Mouse (Mus musculus) hindbrain, embryonic 11.5 days (tissue): ENCODE measurements around the gene Ffar2. TPM values are rescaled to one million over a fixed set of nuclear protein-coding genes. Genes with fewer than 3 reads are reported as not detected.
"Not testable (repeated sequence)": the region's sequence is repeated elsewhere in the genome, so short reads cannot be mapped to it uniquely, and the experiment has no call there.

ENCODE experiments used
- ATAC-seq: fragments of 200-750 bp; cut with Nextera tagmentation; 2 replicates; pipeline ENCODE4 v1.8.0; 2017; ENCODE audit warnings: mild to moderate bottlenecking, moderate TSS enrichment, moderate library complexity; ENCODE audit not compliant: low FRiP score
- DNase-seq: peaks from one replicate; pipeline ENCODE4 v3.0.0-alpha.2; 2015; ENCODE audit warnings: low spot score
- H3K27ac ChIP-seq: fragments of 300-500 bp; sonication (generic); 2 replicates; pipeline ENCODE4 v1.5.1; 2014; ENCODE audit warnings: mild to moderate bottlenecking, low read depth, low read length
- H3K27me3 ChIP-seq: fragments of 300-500 bp; sonication (generic); 2 replicates; pipeline ENCODE4 v1.6.1; 2014; ENCODE audit warnings: mild to moderate bottlenecking, low read length, moderate library complexity, mixed read lengths; ENCODE audit not compliant: control insufficient read depth, insufficient read depth
- H3K36me3 ChIP-seq: fragments of 300-500 bp; sonication (generic); 2 replicates; pipeline ENCODE4 v1.6.1; 2014; ENCODE audit warnings: mild to moderate bottlenecking, low read length, moderate library complexity, mixed read lengths; ENCODE audit not compliant: control insufficient read depth, insufficient read depth
- H3K4me1 ChIP-seq: fragments of 300-500 bp; sonication (generic); replicated peaks from 2 replicates; pipeline ENCODE4 v1.6.1; 2014; ENCODE audit warnings: low read length, mixed read lengths; ENCODE audit not compliant: control insufficient read depth, insufficient read depth
- H3K4me2 ChIP-seq: fragments of 300-500 bp; sonication (generic); replicated peaks from 2 replicates; pipeline ENCODE4 v1.6.1; 2014; ENCODE audit warnings: mild to moderate bottlenecking, low read depth, low read length
- H3K4me3 ChIP-seq: fragments of 300-500 bp; sonication (generic); 2 replicates; pipeline ENCODE4 v1.5.1; 2014; ENCODE audit warnings: low read depth, low read length
- H3K9ac ChIP-seq: fragments of 300-500 bp; sonication (generic); 2 replicates; pipeline ENCODE4 v1.6.1; 2014; ENCODE audit warnings: low read depth, low read length
- H3K9me3 ChIP-seq: fragments of 300-500 bp; sonication (generic); 2 replicates; pipeline ENCODE4 v1.6.1; 2016; ENCODE audit warnings: low read length; ENCODE audit not compliant: control insufficient read depth
- WGBS: fragments of 180-500 bp; shearing (Covaris S2); extraction: QIAGEN DNeasy Blood & Tissue Kit; methylation state at CpG from one replicate; pipeline ENCODE4 v1.1.7; 2014; 5-methylcytosine and 5-hydroxymethylcytosine counted together
- polyA plus RNA-seq: library from polyadenylated mRNA; unstranded; fragments of >200 nt; fragmentation: Nextera tagmentation; extraction: Ambion mirVana; gene quantifications from 2 replicates; pipeline ENCODE4 v1.2.1, GENCODE M21; 2014

Ffar2 gene
- polyA plus RNA-seq, 1 experiment from 2014 or later: 0.20 TPM

DNA sequence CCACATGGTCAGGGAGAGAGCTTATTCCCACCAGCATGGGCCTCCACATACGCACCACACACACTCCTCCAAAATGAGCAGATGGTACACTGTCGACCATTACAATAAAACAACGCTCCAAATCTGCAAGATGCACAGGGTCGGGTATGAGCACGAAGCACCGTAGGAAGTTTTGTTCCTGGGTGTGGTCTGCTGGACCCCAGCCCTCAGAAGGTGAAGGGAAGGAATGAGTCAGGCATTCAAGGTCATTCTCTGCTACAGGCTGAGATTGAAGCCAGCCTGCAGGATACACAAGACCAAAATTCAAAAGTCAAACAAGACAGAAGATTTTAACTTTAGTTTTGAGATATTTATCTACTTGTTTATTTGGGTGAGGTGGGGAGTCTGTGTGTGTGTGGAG is 24.4 kb upstream of the Ffar2 start:
- Histone ChIP-seq H3K4me3 (no peak overlapping the region), H3K27me3 (no peaks in the 10 kb centered on the region), H3K36me3 (no peaks in the 10 kb centered on the region), H3K9me3 (no peaks in the 10 kb centered on the region), H3K9ac (no peak overlapping the region), H3K4me1 (no peaks in the 10 kb centered on the region), H3K4me2 (no peak overlapping the region), H3K27ac (no peak overlapping the region)
- 88% methylated on average over 6 of the region's 6 CpGs for WGBS
- no peak for DNase-seq
- ATAC-seq: no peak

DNA sequence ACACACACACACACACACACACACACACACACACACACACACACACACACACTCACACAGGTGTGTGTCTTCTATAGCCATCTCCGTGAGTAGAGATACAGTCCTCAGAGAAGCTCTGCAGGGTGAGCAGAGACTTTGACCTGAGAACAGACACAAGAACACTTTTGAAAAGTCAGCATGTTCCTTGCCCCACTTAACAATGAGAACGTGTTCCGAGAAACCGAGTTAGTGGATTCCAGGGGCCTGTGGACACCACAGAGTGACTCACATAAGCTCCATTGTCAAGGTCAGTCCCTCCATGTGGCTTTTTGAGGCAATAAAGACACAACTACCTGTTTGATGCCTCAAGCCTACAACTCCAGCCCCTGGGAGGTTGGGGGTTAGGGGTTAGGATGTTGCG is 23.8 kb upstream of the Ffar2 start:
- Histone ChIP-seq H3K27me3 (no peaks in the 10 kb centered on the region), H3K4me2 (no peak overlapping the region), H3K9ac (no peak overlapping the region), H3K9me3 (no peaks in the 10 kb centered on the region), H3K36me3 (no peaks in the 10 kb centered on the region), H3K4me1 (no peaks in the 10 kb centered on the region), H3K27ac (no peak overlapping the region), H3K4me3 (no peak overlapping the region)
- DNase-seq: no peak
- WGBS: 85% methylated on average over 5 of the region's 5 CpGs
- ATAC-seq: no peak

DNA sequence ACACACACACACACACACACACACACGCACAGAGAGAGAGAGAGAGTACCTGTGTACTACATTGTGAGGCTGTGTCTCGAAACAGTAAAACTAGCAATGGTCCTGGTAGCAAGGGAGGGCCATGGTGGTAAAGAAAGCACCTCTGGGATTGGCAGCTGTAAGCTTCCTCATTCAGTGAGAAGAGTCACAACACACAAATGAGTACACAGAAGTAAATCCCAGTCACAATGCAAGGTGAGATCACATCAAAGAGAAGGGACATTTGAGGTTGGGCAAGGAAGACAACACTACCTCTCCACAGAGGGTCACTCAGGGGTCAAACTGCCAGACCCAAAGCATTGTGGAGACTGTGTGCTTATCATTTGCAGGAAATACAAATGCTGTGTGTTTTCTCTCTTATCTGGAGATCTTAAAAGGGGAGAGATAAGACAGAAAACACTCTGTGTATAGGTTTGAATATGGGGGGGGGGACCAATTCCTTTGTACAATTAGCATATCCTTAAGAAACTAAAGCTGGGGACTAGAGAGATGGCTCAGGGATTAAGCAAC is 23.0 kb upstream of the Ffar2 start:
- ATAC-seq: no peak

GRCm38 (mm10) chr7:30844676-30845297 is 21.2 kb upstream of the Ffar2 start:
- DNase-seq: no peak
- no peak overlapping the region for H3K9ac ChIP-seq
- no peaks in the 10 kb centered on the region for H3K36me3 ChIP-seq
- H3K4me1 ChIP-seq: no peaks in the 10 kb centered on the region
- no peaks in the 10 kb centered on the region for H3K27me3 ChIP-seq
- no peak overlapping the region for H3K4me2 ChIP-seq
- peak overlapping the region; percentile 39; the same call in 1 of the 2 replicates for H3K27ac ChIP-seq
- no peak for ATAC-seq
- 45% methylated on average over 7 of the region's 7 CpGs for WGBS
- no peak overlapping the region for H3K4me3 ChIP-seq
- H3K9me3 ChIP-seq: no peaks in the 10 kb centered on the region

More for the DNA sequence above, 23.0 kb upstream of the Ffar2 start:
- no peak for DNase-seq
- Histone ChIP-seq H3K4me1 (no peaks in the 10 kb centered on the region), H3K4me3 (no peak overlapping the region), H3K36me3 (no peaks in the 10 kb centered on the region), H3K27me3 (no peaks in the 10 kb centered on the region), H3K4me2 (no peak overlapping the region), H3K9ac (no peak overlapping the region), H3K27ac (no peak overlapping the region), H3K9me3 (no peaks in the 10 kb centered on the region)
- WGBS: 63% methylated on average over 2 of the region's 2 CpGs

- no peak for ATAC-seq
- no peak overlapping the region for H3K9ac ChIP-seq
These were observed 18.5 kb upstream of the Ffar2 start for GRCm38 (mm10) chr7:30842092-30842491.

GRCm38 (mm10) chr7:30841379-30841778 is 17.8 kb upstream of the Ffar2 start:
- Histone ChIP-seq H3K4me1 (no peaks in the 10 kb centered on the region), H3K36me3 (no peaks in the 10 kb centered on the region), H3K4me3 (no peak overlapping the region), H3K27ac (no peak overlapping the region), H3K4me2 (no peak overlapping the region), H3K9ac (no peak overlapping the region), H3K27me3 (no peaks in the 10 kb centered on the region), H3K9me3 (no peaks in the 10 kb centered on the region)
- DNase-seq (no peak), ATAC-seq (no peak)
- 86% methylated on average over 4 of the region's 4 CpGs for whole genome bisulfite sequencing

More at GRCm38 (mm10) chr7:30842092-30842491, 18.5 kb upstream of the Ffar2 start:
- Histone ChIP-seq H3K27me3 (no peaks in the 10 kb centered on the region), H3K4me2 (no peak overlapping the region), H3K27ac (no peak overlapping the region), H3K4me1 (no peaks in the 10 kb centered on the region), H3K36me3 (no peaks in the 10 kb centered on the region), H3K9me3 (no peaks in the 10 kb centered on the region), H3K4me3 (no peak overlapping the region)
- no peak for DNase-seq
- 86% methylated on average over 5 of the region's 5 CpGs for WGBS

- no peak overlapping the region for H3K9ac ChIP-seq
- no peak overlapping the region for H3K4me3 ChIP-seq
- no peaks in the 10 kb centered on the region for H3K27me3 ChIP-seq
- WGBS: 85% methylated on average over 3 of the region's 3 CpGs
- ATAC-seq: no peak
- H3K27ac ChIP-seq: no peak overlapping the region
- no peak overlapping the region for H3K4me2 ChIP-seq
- no peaks in the 10 kb centered on the region for H3K9me3 ChIP-seq
- DNase-seq: no peak
- H3K4me1 ChIP-seq: no peaks in the 10 kb centered on the region
- no peaks in the 10 kb centered on the region for H3K36me3 ChIP-seq
These were observed 16.7 kb upstream of the Ffar2 start for GRCm38 (mm10) chr7:30840306-30840705.

DNA sequence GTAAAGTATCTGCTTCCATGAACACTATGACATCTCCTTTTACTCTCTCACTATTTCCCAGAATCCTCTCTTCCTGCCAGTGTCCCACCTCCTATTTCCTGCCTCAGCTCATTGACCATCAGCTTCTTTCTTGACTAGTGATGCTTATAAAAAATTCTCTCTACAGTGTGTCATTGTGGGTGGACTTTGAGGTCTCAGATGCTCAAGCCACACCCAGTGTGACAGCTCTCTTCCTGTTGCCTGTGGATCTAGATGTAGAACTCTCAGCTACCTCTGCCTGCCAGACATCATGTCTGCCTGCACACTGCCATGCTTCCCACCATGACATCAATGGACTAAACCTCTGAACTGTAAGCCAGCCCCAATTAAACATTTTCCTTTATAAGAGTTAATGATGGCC is 13.7 kb upstream of the Ffar2 start:
- no peaks in the 10 kb centered on the region for H3K4me1 ChIP-seq
- H3K27ac ChIP-seq: no peak overlapping the region
- no peak for DNase-seq
- no peak overlapping the region for H3K9ac ChIP-seq
- no peaks in the 10 kb centered on the region for H3K36me3 ChIP-seq
- H3K4me3 ChIP-seq: no peak overlapping the region
- H3K27me3 ChIP-seq: no peaks in the 10 kb centered on the region
- no peak for ATAC-seq
- H3K4me2 ChIP-seq: no peak overlapping the region
- H3K9me3 ChIP-seq: no peaks in the 10 kb centered on the region

DNA sequence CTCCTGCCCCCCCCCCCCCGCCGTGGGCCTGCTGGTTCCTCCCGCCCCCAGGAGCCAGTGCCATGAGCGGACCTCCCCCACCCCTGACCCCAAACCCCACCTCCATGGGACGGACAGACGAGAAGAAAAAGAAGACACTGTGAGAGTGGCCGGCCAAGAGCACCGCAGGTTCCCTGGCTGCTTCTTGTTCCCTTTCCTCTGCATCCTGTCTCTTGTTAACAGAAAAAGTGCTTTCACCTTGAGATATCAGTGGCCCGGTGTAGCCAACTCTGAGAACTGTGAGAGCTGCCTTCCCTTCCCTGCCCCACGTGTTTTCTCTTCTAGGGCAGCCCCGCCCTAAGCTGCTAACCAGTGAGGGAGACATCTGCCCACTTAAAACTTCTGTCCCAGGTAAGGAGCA is 9.1 kb upstream of the Ffar2 start:
- H3K4me1 ChIP-seq, ATAC-seq, H3K27me3 ChIP-seq, H3K9me3 ChIP-seq, H3K36me3 ChIP-seq, H3K27ac ChIP-seq, H3K9ac ChIP-seq, H3K4me2 ChIP-seq, H3K4me3 ChIP-seq, DNase-seq: not testable (repeated sequence)
- WGBS: 39% methylated on average over 9 of the region's 11 CpGs
